Mouse (Mus musculus) midbrain, embryonic 12.5 days (tissue): Measurements from ENCODE around the gene Golt1a. TPM values are rescaled to one million over a fixed set of nuclear protein-coding genes. Genes with fewer than 3 reads are reported as not detected.

Experiments
- ATAC-seq: fragments of 200-750 bp; cut with Nextera tagmentation; 2 replicates; pipeline ENCODE4 v1.8.0; 2017; ENCODE audit warnings: low read depth, moderate TSS enrichment, moderate library complexity; ENCODE audit not compliant: low FRiP score
- H3K27ac ChIP-seq: fragments of 300-500 bp; sonication (generic); replicated peaks from 2 replicates; pipeline ENCODE4 v1.5.1; 2016; ENCODE audit warnings: mild to moderate bottlenecking
- H3K27me3 ChIP-seq: fragments of 300-500 bp; sonication (generic); 2 replicates; pipeline ENCODE4 v1.6.1; 2016; ENCODE audit warnings: mild to moderate bottlenecking
- H3K36me3 ChIP-seq: fragments of 300-500 bp; sonication (generic); 2 replicates; pipeline ENCODE4 v1.6.1; 2016
- H3K4me1 ChIP-seq: fragments of 300-500 bp; sonication (generic); 2 replicates; pipeline ENCODE4 v1.6.1; 2016
- H3K4me2 ChIP-seq: fragments of 300-500 bp; sonication (generic); replicated peaks from 2 replicates; pipeline ENCODE4 v1.6.1; 2016; ENCODE audit warnings: mild to moderate bottlenecking, moderate library complexity
- H3K4me3 ChIP-seq: fragments of 300-500 bp; sonication (generic); 2 replicates; pipeline ENCODE4 v1.5.1; 2016; ENCODE audit warnings: mild to moderate bottlenecking
- H3K9ac ChIP-seq: fragments of 300-500 bp; sonication (generic); replicated peaks from 2 replicates; pipeline ENCODE4 v1.6.1; 2016; ENCODE audit warnings: mild to moderate bottlenecking, moderate library complexity
- H3K9me3 ChIP-seq: fragments of 300-500 bp; sonication (generic); 2 replicates; pipeline ENCODE4 v1.6.1; 2016; ENCODE audit warnings: mild to moderate bottlenecking
- WGBS: fragments of 180-500 bp; shearing (Covaris S2); methylation state at CpG from one replicate; pipeline ENCODE4 v1.1.7; 2016; 5-methylcytosine and 5-hydroxymethylcytosine counted together
- polyA plus RNA-seq: library from polyadenylated mRNA; unstranded; fragments of >200 nt; fragmentation: Nextera tagmentation; extraction: Ambion mirVana; gene quantifications from 2 replicates; pipeline ENCODE4 v1.2.1, GENCODE M21; 2016

The Golt1a gene
- polyA plus RNA-seq, 1 experiment from 2014 or later: not detected

- ATAC-seq: no peak
- WGBS: 32% methylated on average over 9 of the region's 9 CpGs
Observed at GRCm38 (mm10) chr1:133351762-133352161, 42.2 kb downstream of the Golt1a start.

DNA sequence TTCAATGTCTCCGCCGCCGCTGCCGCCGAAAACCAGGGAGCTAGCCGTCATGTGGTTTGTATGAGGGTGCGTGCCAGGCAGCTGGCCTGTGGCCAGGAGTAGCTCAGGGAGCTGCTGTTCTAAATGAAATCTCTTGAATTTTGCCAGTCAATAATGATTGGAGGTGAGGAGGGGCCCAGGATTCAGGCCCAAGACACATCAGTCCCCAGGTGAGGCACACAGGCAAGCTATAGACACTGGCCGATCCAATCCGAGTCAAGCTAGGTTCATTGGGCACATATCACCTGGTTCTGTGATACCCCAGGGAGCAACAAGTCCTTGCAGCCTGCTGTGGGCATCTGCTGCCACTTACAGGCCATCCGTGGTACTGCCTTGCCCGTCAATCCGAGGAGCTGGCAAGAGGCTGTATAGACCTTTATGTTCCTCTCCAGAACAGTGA is 43.8 kb downstream of the Golt1a start:
- WGBS: 57% methylated on average over 12 of the region's 12 CpGs

More at GRCm38 (mm10) chr1:133351762-133352161, 42.2 kb downstream of the Golt1a start:
- H3K4me2 ChIP-seq: no peak overlapping the region
- no peaks in the 10 kb centered on the region for H3K4me1 ChIP-seq
- no peak overlapping the region for H3K27ac ChIP-seq
- H3K36me3 ChIP-seq: no peaks in the 10 kb centered on the region
- H3K4me3 ChIP-seq: no peak overlapping the region
- no peaks in the 10 kb centered on the region for H3K9me3 ChIP-seq
- H3K27me3 ChIP-seq: peaks cover 38% of the 10 kb centered on the region
- H3K9ac ChIP-seq: no peak overlapping the region

GRCm38 (mm10) chr1:133355469-133355868 is 45.9 kb downstream of the Golt1a start:
- H3K27me3 ChIP-seq: peaks cover 52% of the 10 kb centered on the region
- WGBS: 42% methylated on average over 5 of the region's 5 CpGs
- H3K9ac ChIP-seq: no peak overlapping the region

More for the DNA sequence above, 43.8 kb downstream of the Golt1a start:
- Histone ChIP-seq H3K4me2 (no peak overlapping the region), H3K27me3 (peaks cover 44% of the 10 kb centered on the region), H3K9ac (no peak overlapping the region), H3K36me3 (no peaks in the 10 kb centered on the region), H3K4me1 (no peaks in the 10 kb centered on the region), H3K4me3 (no peak overlapping the region), H3K27ac (no peak overlapping the region), H3K9me3 (no peaks in the 10 kb centered on the region)
- ATAC-seq: no peak

GRCm38 (mm10) chr1:133355912-133356311 is 46.3 kb downstream of the Golt1a start:
- no peak overlapping the region for H3K4me2 ChIP-seq
- 60% methylated on average over 15 of the region's 15 CpGs for WGBS
- no peaks in the 10 kb centered on the region for H3K4me1 ChIP-seq
- no peak overlapping the region for H3K27ac ChIP-seq
- no peak overlapping the region for H3K4me3 ChIP-seq
- H3K27me3 ChIP-seq: peaks cover 52% of the 10 kb centered on the region
- ATAC-seq: no peak
- no peaks in the 10 kb centered on the region for H3K9me3 ChIP-seq
- no peak overlapping the region for H3K9ac ChIP-seq
- no peaks in the 10 kb centered on the region for H3K36me3 ChIP-seq

More at GRCm38 (mm10) chr1:133355469-133355868, 45.9 kb downstream of the Golt1a start:
- Histone ChIP-seq H3K4me1 (no peaks in the 10 kb centered on the region), H3K4me2 (no peak overlapping the region), H3K4me3 (no peak overlapping the region), H3K27ac (no peak overlapping the region), H3K9me3 (no peaks in the 10 kb centered on the region), H3K36me3 (no peaks in the 10 kb centered on the region)
- no peak for ATAC-seq

DNA sequence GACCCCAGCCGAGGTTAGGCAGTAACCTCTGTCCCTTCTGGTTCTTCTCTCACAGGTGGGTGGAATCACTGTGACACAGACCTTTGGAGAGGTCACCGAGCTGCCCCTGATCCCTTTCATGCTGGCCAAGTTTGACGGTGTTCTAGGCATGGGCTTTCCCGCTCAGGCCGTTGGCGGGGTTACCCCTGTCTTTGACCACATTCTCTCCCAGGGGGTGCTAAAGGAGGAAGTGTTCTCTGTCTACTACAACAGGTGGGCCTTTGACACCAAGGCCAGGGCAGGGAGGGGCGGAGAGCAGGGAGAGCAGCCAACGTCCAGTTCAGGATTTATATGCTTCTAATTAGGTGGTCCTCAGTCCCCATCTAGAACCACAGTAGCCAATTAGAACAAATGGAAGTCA is 46.7 kb downstream of the Golt1a start:
- Histone ChIP-seq H3K4me1 (no peaks in the 10 kb centered on the region), H3K36me3 (no peaks in the 10 kb centered on the region), H3K9ac (no peak overlapping the region), H3K27ac (no peak overlapping the region), H3K4me3 (no peak overlapping the region), H3K9me3 (no peaks in the 10 kb centered on the region), H3K27me3 (peaks cover 52% of the 10 kb centered on the region), H3K4me2 (no peak overlapping the region)
- no peak for ATAC-seq
- 75% methylated on average over 8 of the region's 8 CpGs for WGBS

- peaks cover 9% of the 10 kb centered on the region for H3K4me1 ChIP-seq
- 92% methylated on average over 6 of the region's 6 CpGs for WGBS
- H3K36me3 ChIP-seq: no peaks in the 10 kb centered on the region
- ATAC-seq: no peak
- H3K9me3 ChIP-seq: no peaks in the 10 kb centered on the region
- no peak overlapping the region for H3K4me2 ChIP-seq
- H3K27me3 ChIP-seq: peaks cover 65% of the 10 kb centered on the region
- no peak overlapping the region for H3K27ac ChIP-seq
- H3K9ac ChIP-seq: no peak overlapping the region
- no peak overlapping the region for H3K4me3 ChIP-seq
Observed at GRCm38 (mm10) chr1:133361006-133361405, 51.4 kb downstream of the Golt1a start.

DNA sequence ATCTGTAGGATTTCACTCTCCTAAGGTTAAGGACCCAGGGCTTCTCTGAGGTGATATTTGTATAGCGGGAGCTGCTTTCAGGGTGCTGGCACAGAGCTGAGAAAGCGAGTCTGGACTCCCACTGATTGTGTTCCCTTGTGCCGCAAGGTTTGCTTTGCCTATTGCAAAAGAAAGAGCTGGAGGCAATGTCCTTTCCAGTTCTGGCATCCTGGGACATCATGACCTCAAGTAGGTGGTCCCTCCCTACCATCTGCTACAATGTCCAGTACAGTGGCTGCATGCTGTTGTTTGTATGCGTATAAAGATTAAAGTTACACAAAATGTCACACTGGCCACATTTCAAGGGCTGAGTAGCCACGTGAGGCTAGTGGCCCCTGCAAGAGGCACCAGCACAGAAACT is 52.5 kb downstream of the Golt1a start:
- Histone ChIP-seq H3K9me3 (no peaks in the 10 kb centered on the region), H3K9ac (no peak overlapping the region), H3K4me1 (peaks cover 9% of the 10 kb centered on the region), H3K4me2 (no peak overlapping the region), H3K4me3 (no peak overlapping the region), H3K27ac (no peak overlapping the region), H3K36me3 (no peaks in the 10 kb centered on the region), H3K27me3 (peaks cover 68% of the 10 kb centered on the region)
- no peak for ATAC-seq
- 93% methylated on average over 5 of the region's 5 CpGs for WGBS

DNA sequence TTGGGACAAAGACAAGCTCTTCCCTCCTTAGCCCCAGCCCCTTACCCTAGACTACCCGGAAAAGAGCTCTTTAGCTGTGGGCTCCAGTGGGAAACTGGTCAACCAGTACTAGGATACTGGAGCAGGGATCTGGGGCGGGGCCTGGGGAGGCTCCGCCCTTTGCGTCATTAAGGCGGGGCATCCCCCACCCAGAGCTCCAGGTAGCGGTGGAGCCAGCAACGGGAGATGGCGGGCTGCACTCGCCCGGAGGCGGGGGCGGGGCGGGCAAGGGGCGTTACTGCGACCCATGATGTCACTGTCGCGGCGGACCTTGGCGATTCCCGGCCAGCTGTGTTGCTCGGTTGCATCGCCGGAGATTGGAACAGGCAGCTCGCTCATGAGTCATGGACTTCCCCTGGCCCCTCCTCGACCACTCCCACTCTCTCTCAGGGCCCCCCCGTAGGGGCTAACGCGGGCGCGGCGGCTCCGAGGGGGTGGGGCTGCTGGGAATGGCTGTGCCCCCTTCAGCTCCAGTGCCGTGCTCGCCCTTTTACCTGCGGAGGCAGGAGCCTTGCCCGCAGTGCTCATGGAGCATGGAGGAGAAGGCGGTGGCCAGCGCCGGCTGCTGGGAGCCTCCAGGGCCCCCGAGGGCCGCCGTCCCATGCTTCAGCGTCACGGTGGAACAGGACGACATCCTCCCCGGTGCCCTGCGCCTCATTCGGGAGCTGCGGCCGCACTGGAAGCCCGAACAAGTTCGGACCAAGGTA is 53.8 kb downstream of the Golt1a start, which contains the start of gene Etnk2:
Etnk2 (plus strand) TSS at position 297 of the 746 bp plus-strand sequence.
- Histone ChIP-seq H3K4me2 (peak within 1 kb of the TSS; percentile 98), H3K9me3 (no peaks in the 10 kb centered on the region), H3K9ac (peak within 1 kb of the TSS; percentile 67), H3K36me3 (no peaks in the 10 kb centered on the region), H3K27me3 (peaks cover 59% of the 10 kb centered on the region), H3K4me3 (peak within 1 kb of the TSS; percentile 71), H3K4me1 (peaks cover 22% of the 10 kb centered on the region), H3K27ac (no peak within 1 kb of the TSS)
- WGBS: under 1% methylated on average over 52 of the region's 52 CpGs
- ATAC-seq: peak; percentile 73

GRCm38 (mm10) chr1:133364022-133364630 is 54.5 kb downstream of the Golt1a start:
- no peaks in the 10 kb centered on the region for H3K36me3 ChIP-seq
- peak overlapping the region; percentile 98 for H3K4me2 ChIP-seq
- no peaks in the 10 kb centered on the region for H3K9me3 ChIP-seq
- 2% methylated on average over 27 of the region's 27 CpGs for WGBS
- ATAC-seq: no peak
- H3K27ac ChIP-seq: no peak overlapping the region
- H3K4me1 ChIP-seq: peaks cover 23% of the 10 kb centered on the region
- H3K4me3 ChIP-seq: peak overlapping the region; percentile 71
- peak overlapping the region; percentile 67 for H3K9ac ChIP-seq
- peaks cover 58% of the 10 kb centered on the region for H3K27me3 ChIP-seq

- Histone ChIP-seq H3K9me3 (no peaks in the 10 kb centered on the region), H3K4me3 (no peak overlapping the region)
- 47% methylated on average over 2 of the region's 2 CpGs for WGBS
Observed at GRCm38 (mm10) chr1:133364890-133365289, 55.3 kb downstream of the Golt1a start.

DNA sequence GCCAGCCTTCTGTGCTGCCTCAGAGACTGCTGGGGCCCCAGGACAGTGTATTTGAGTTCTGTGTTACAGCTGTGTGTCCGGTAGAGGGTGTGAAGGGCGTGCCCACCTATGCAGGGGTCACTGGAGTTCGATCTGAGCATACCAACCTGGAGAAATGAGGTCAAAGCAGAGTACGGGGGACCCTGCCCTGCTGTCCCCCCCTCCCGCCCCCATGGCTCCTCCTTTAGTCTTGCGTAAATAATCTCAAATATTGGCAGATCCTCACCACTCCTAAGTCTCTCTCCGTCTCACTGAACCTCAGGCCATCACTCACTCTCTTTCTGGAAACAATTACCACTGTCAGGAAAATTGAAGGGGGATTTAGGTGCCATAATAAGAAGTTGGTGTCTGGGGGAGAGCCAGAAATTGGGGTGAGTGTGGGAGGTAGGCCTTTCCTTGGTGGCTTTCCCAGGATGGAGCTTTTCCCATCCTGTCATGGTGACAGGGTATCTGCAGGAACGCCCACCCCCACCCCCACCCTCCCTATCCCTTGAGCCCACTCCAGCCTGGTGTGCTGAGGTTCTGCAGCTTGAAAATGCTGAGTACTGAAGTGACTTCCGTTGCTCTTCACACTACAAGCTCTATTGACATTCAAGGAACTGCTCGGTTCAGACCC is 57.5 kb downstream of the Golt1a start:
- H3K27me3 ChIP-seq: peaks cover 48% of the 10 kb centered on the region
- no peak for ATAC-seq

More at GRCm38 (mm10) chr1:133364890-133365289, 55.3 kb downstream of the Golt1a start:
- Histone ChIP-seq H3K27me3 (peaks cover 54% of the 10 kb centered on the region), H3K36me3 (no peaks in the 10 kb centered on the region), H3K27ac (no peak overlapping the region), H3K9ac (no peak overlapping the region), H3K4me1 (peaks cover 23% of the 10 kb centered on the region), H3K4me2 (no peak overlapping the region)
- no peak for ATAC-seq

More for the DNA sequence above, 57.5 kb downstream of the Golt1a start:
- Histone ChIP-seq H3K27ac (no peak overlapping the region), H3K9ac (no peak overlapping the region), H3K4me3 (no peak overlapping the region), H3K36me3 (no peaks in the 10 kb centered on the region), H3K9me3 (no peaks in the 10 kb centered on the region), H3K4me2 (no peak overlapping the region), H3K4me1 (peaks cover 23% of the 10 kb centered on the region)
- WGBS: 57% methylated on average over 10 of the region's 10 CpGs
